ENCODE assay signal across 32 mouse cellular contexts in genomic region chr10:89415478-89415877, GRCm38 (mm10). TPM values are rescaled to one million over a fixed set of nuclear protein-coding genes. Genes with fewer than 3 reads are reported as not detected.
DNase-seq lines count a peak whose midpoint lies in the region; ATAC-seq and TF ChIP-seq lines count a peak whose summit lies in the region.
"Had no signal": no experiment of that assay in that cellular context is flagged by ENCODE, and none has a peak within 500 bp of the region (broad histone marks: within the 10 kb centered on the region; RNA-seq: fewer than 3 reads in every experiment).

No protein-coding gene starts in this region.

- 0 out of 2 replicates have a peak, but pooled peaks have one; percentile 39 for ATAC-seq in liver, embryonic 16.5 days (ENCODE audit: low read depth)
- ATAC-seq in megakaryocyte-erythroid progenitor cell, adult 5-6 weeks (replicated peaks; ENCODE audit: low FRiP score, low TSS enrichment, poor library complexity, severe bottlenecking) = peak; percentile 51
- no peak for ATAC-seq in heart, embryonic 11.5 days (replicated peaks; ENCODE audit: insufficient number of reproducible peaks, low FRiP score, low TSS enrichment)
- ATAC-seq: activated CD4-positive, CD25-positive, alpha-beta regulatory T cell, adult 4 months; CD4-positive, CD25-positive, alpha-beta regulatory T cell, adult 4 months; forebrain, embryonic 16.5 days; hindbrain, embryonic 16.5 days; midbrain, embryonic 13.5 days had no signal

- 49% methylated on average over 3 of the region's 3 CpGs for WGBS in liver, embryonic 16.5 days (ENCODE audit: insufficient replicate concordance)
- 88% methylated on average over 3 of the region's 3 CpGs for WGBS in heart, embryonic 11.5 days (ENCODE audit: insufficient replicate concordance)

- DNase-seq in 416B (ENCODE audit: low read depth) = peak; percentile 85
- DNase-seq in gastrocnemius, postnatal 25 days = no peak
- no peak for DNase-seq in heart, adult 9 months (ENCODE audit: low spot score in 2 of 2)
- no peak for DNase-seq in adrenal gland, postnatal 4 days (ENCODE audit: low spot score in 2 of 2)
- DNase-seq: adrenal gland, adult 2 months; cerebellum, adult 11-12 months; cerebellum, adult 9-11 months; heart, adult 18-20 months; heart, postnatal 14 days; kidney, adult 18-20 months; layer of hippocampus, postnatal 36 days; lung, adult 2 months; lung, postnatal 14 days; retina, postnatal 1 day; right cerebral cortex, postnatal 14 days; thymus, postnatal 25 days had no signal

- no peak for TF ChIP-seq CTCF in bone marrow macrophage, adult 2 months (IDR thresholded peaks at IDR 0.05; ENCODE audit: low read depth, low read length)

- H3K4me1 ChIP-seq in bone marrow macrophage, adult 2 months (ENCODE audit: control insufficient read depth, insufficient read depth, low read length) = peaks cover 7% of the 10 kb centered on the region
- no peaks in the 10 kb centered on the region for H3K4me1 ChIP-seq in liver, embryonic 16.5 days (ENCODE audit: control insufficient read depth, low read depth, low read length)
- H3K4me1 ChIP-seq in heart, embryonic 11.5 days (ENCODE audit: control insufficient read depth, insufficient read depth, low read length) = no peaks in the 10 kb centered on the region
- H3K4me1 ChIP-seq: embryonic facial prominence, embryonic 13.5 days; forebrain, embryonic 10.5 days; heart, embryonic 13.5 days; limb, embryonic 10.5 days; limb, embryonic 15.5 days; midbrain, embryonic 13.5 days; stomach, embryonic 15.5 days had no signal

- no peak overlapping the region for H3K4me3 ChIP-seq in bone marrow macrophage, adult 2 months (ENCODE audit: insufficient read depth, low read length)
- no peak overlapping the region for H3K4me3 ChIP-seq in liver, embryonic 16.5 days (ENCODE audit: low read depth, low read length)
- no peak overlapping the region for H3K4me3 ChIP-seq in heart, embryonic 11.5 days (ENCODE audit: low read depth, low read length)
- H3K4me3 ChIP-seq: embryonic facial prominence, embryonic 13.5 days; forebrain, embryonic 10.5 days; heart, embryonic 13.5 days; limb, embryonic 10.5 days; limb, embryonic 15.5 days; midbrain, embryonic 13.5 days; stomach, embryonic 15.5 days had no signal

- no peaks in the 10 kb centered on the region for H3K27me3 ChIP-seq in liver, embryonic 16.5 days (ENCODE audit: control insufficient read depth, insufficient read depth, low read depth, low read length)
- H3K27me3 ChIP-seq in heart, embryonic 11.5 days (ENCODE audit: control insufficient read depth, insufficient read depth, low read length) = no peaks in the 10 kb centered on the region
- H3K27me3 ChIP-seq: embryonic facial prominence, embryonic 13.5 days; heart, embryonic 13.5 days; limb, embryonic 15.5 days; midbrain, embryonic 13.5 days; stomach, embryonic 15.5 days had no signal

- 0 out of 2 replicates have a peak overlapping the region, but pooled peaks have one; percentile 0 for H3K27ac ChIP-seq in bone marrow macrophage, adult 2 months (ENCODE audit: insufficient read depth, low read depth, low read length)
- H3K27ac ChIP-seq in liver, embryonic 16.5 days (ENCODE audit: low read length) = no peak overlapping the region
- H3K27ac ChIP-seq in heart, embryonic 11.5 days (ENCODE audit: low read depth, low read length) = no peak overlapping the region
- H3K27ac ChIP-seq: embryonic facial prominence, embryonic 13.5 days; forebrain, embryonic 10.5 days; heart, embryonic 13.5 days; kidney, postnatal 0 days; limb, embryonic 10.5 days; limb, embryonic 15.5 days; midbrain, embryonic 13.5 days; stomach, embryonic 15.5 days had no signal

- H3K9me3 ChIP-seq in liver, embryonic 16.5 days (replicated peaks; ENCODE audit: control insufficient read depth, low read length) = no peaks in the 10 kb centered on the region
- H3K9me3 ChIP-seq in heart, embryonic 11.5 days (replicated peaks; ENCODE audit: control insufficient read depth, low read length) = no peaks in the 10 kb centered on the region
- H3K9me3 ChIP-seq: embryonic facial prominence, embryonic 13.5 days; forebrain, embryonic 10.5 days; heart, embryonic 13.5 days; limb, embryonic 10.5 days; limb, embryonic 15.5 days; midbrain, embryonic 13.5 days; stomach, embryonic 15.5 days had no signal

- no peak overlapping the region for H3K9ac ChIP-seq in liver, embryonic 16.5 days (ENCODE audit: low read depth, low read length)
- no peak overlapping the region for H3K9ac ChIP-seq in heart, embryonic 11.5 days (ENCODE audit: low read depth, low read length)
- H3K9ac ChIP-seq: embryonic facial prominence, embryonic 13.5 days; heart, embryonic 13.5 days; limb, embryonic 15.5 days; midbrain, embryonic 13.5 days; stomach, embryonic 15.5 days had no signal

- no peak for TF ChIP-seq POLR2A in bone marrow macrophage, adult 2 months (IDR thresholded peaks at IDR 0.05; ENCODE audit: borderline replicate concordance, low read depth, low read length)

- peaks cover 36% of the 10 kb centered on the region for H3K36me3 ChIP-seq in liver, embryonic 16.5 days (ENCODE audit: control insufficient read depth, insufficient read depth)
- H3K36me3 ChIP-seq in heart, embryonic 11.5 days (ENCODE audit: control insufficient read depth, insufficient read depth, low read length) = peaks cover 24% of the 10 kb centered on the region

- no peak overlapping the region for H3K4me2 ChIP-seq in liver, embryonic 16.5 days (ENCODE audit: low read depth, low read length)
- H3K4me2 ChIP-seq in heart, embryonic 11.5 days = no peak overlapping the region
- H3K4me2 ChIP-seq: embryonic facial prominence, embryonic 13.5 days; heart, embryonic 13.5 days; limb, embryonic 15.5 days; midbrain, embryonic 13.5 days; stomach, embryonic 15.5 days had no signal

RNA-seq across cellular contexts. Expression of gene Gas2l3, which starts 28.3 kb away (rescaled TPM):
- polyA plus RNA-seq in bone marrow macrophage, adult 2 months (2012; ENCODE audit: insufficient read depth, insufficient read length, missing spikeins) = 47.6 and 48.2 TPM in 2 replicates
- polyA plus RNA-seq in liver, embryonic 16.5 days (2015; fragmentation: Nextera tagmentation; extraction: Ambion mirVana) = 4.4 and 5.1 TPM in 2 replicates
- total RNA-seq in megakaryocyte-erythroid progenitor cell, adult 5-6 weeks (2014; fragmentation: Nextera tagmentation) = 5.3 and 8.5 TPM in 2 replicates
- total RNA-seq in megakaryocyte-erythroid progenitor cell, adult 5-6 weeks (2017) = 4.9 and 12.9 TPM in 2 replicates
- total RNA-seq in gastrocnemius, postnatal 25 days (2021) = 1 to 10 TPM; 1.6 to 3.5 TPM
- polyA plus RNA-seq in heart, embryonic 11.5 days (2014; fragmentation: Nextera tagmentation; extraction: Ambion mirVana) = 15.3 and 17.6 TPM in 2 replicates
- 10 to 100 TPM; 14.9 to 15.8 TPM for total RNA-seq in adrenal gland, postnatal 4 days (2021)
